Mouse (Mus musculus) thymus, adult 2 months (tissue): Measurements from ENCODE around the gene Cdkl3.

Experiments used
- CTCF ChIP-seq: fragments of 200-500 bp; IDR thresholded peaks from 2 replicates; pipeline ENCODE4 v1.5.1; 2012; ENCODE audit warnings: mild to moderate bottlenecking, control low read depth, low read length, moderate library complexity, borderline replicate concordance; ENCODE audit not compliant: control insufficient read depth, poor library complexity, insufficient read depth; ENCODE audit errors: extremely low read depth
- POLR2A ChIP-seq: fragments of 200-500 bp; IDR thresholded peaks from 2 replicates; pipeline ENCODE4 v1.6.1; 2012; ENCODE audit warnings: mild to moderate bottlenecking, low read length, control low read depth, moderate library complexity; ENCODE audit not compliant: control insufficient read depth, poor library complexity, insufficient read depth; ENCODE audit errors: extremely low read depth

DNA sequence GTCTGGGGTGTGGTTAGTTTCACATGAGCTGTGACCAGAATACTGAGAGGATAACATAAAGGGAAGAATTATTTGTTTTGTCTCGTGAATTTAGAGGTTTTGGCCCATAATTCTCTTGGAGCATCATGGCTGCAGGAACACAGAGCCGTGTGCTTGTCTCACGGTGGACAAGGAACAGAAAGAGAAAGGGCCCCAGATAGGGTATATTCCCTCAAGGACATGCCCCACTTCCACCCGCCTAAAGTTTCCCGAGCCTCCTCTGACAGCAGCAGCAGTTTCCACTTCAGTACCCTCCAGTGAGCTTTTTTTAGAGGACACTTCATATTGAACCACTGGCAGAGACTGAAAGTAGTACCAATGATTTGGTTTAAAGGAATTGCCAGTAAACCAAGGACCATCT, 7.5 kb downstream of the Cdkl3 start:
- TF ChIP-seq POLR2A (no peak), CTCF (no peak)
